Mouse (Mus musculus) ES-E14 (cell line): ENCODE results near the gene Akap9.

Experiments used
- CHD2 ChIP-seq: IDR thresholded peaks from 2 replicates; pipeline ENCODE4 v1.6.1; 2014; ENCODE audit warnings: mild to moderate bottlenecking, low read depth, low read length, inconsistent platforms
- MAFK ChIP-seq: IDR thresholded peaks from 2 replicates; pipeline ENCODE4 v1.6.1; 2014; ENCODE audit warnings: mild to moderate bottlenecking, low read depth, low read length, inconsistent platforms; ENCODE audit not compliant: insufficient read depth
- ZNF384 ChIP-seq: IDR thresholded peaks from 2 replicates; pipeline ENCODE4 v1.6.1; 2012; ENCODE audit warnings: low read depth, low read length, inconsistent platforms

DNA sequence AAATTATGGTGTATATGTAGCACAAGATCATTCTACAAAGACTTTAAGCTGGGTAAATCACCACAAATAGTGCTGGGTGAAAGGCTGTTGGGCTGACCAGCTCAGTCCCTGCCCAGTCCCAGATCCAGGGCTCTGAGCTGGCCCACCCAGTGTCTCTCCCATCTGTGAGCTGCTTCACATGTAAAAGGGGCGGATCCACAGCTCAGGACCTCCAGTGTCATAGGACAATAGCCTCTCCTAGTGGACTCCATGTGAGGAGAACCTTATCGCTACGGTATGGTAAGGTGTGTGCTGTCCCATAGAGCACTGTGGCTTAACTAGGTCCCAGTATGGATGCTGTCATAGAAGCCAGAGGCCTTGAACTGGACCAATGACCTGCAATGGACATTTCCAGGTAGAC, 3.8 kb downstream of the Akap9 start:
- TF ChIP-seq MAFK (no peak), ZNF384 (no peak), CHD2 (no peak)
